Mouse (Mus musculus): Measurements from ENCODE around the gene Cpm. TPM values are rescaled to one million over a fixed set of nuclear protein-coding genes. Genes with fewer than 3 reads are reported as not detected.

The Cpm gene
- polyA plus RNA-seq, 2 experiments, result 3.9 to 9.1 TPM

DNA sequence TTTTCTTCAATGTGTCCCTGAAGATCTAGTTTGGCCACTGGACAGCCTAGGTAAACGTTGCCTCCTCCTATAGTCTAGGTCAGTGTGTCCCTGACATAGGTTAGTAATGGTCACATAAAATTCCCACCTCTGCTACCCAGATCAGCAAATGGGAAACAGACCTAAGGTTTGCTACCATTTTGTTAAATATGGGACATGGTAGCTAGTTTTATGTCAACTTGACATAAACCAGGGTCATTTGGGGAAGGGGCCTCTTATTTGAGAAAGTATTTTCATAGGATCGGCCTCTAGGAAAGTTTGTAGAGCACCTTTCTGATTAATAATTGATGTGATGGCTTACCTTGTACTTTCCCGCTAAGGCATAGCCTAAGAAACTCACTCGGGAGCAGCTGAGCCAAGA, 8.8 kb upstream of the Cpm start:
- ATAC-seq (ENCODE audit: insufficient read depth), result no peak
- WGBS (ENCODE audit: insufficient replicate concordance), result 68% methylated on average over 4 of the region's 4 CpGs
- H3K36me3 ChIP-seq (replicated peaks; ENCODE audit: control insufficient read depth, insufficient read depth, low read depth), result no peaks in the 10 kb centered on the region
- H3K4me2 ChIP-seq (ENCODE audit: low read depth), result no peak overlapping the region
- no peaks in the 10 kb centered on the region for H3K9me3 ChIP-seq (ENCODE audit: control insufficient read depth, low read length)
- H3K4me1 ChIP-seq (replicated peaks; ENCODE audit: control insufficient read depth in 2 of 2, insufficient read depth in 2 of 2, low read length in 1 of 2), result no peaks in the 10 kb centered on the region
- no peak for DNase-seq (ENCODE audit: low read depth in 3 of 3, low spot score in 3 of 3)
- no peaks in the 10 kb centered on the region for H3K27me3 ChIP-seq (ENCODE audit: control insufficient read depth, insufficient read depth, low read length)
- no peak overlapping the region for H3K4me3 ChIP-seq (ENCODE audit: insufficient read depth in 1 of 2, low read depth in 2 of 2, low read length in 2 of 2)
- H3K27ac ChIP-seq, result no peak overlapping the region
- H3K9ac ChIP-seq (replicated peaks), result no peak overlapping the region
- TF ChIP-seq CTCF (IDR thresholded peaks at IDR 0.05; ENCODE audit: low read depth), result no peak
- no peak for TF ChIP-seq EP300 (IDR thresholded peaks at IDR 0.05; ENCODE audit: low read depth)

DNA sequence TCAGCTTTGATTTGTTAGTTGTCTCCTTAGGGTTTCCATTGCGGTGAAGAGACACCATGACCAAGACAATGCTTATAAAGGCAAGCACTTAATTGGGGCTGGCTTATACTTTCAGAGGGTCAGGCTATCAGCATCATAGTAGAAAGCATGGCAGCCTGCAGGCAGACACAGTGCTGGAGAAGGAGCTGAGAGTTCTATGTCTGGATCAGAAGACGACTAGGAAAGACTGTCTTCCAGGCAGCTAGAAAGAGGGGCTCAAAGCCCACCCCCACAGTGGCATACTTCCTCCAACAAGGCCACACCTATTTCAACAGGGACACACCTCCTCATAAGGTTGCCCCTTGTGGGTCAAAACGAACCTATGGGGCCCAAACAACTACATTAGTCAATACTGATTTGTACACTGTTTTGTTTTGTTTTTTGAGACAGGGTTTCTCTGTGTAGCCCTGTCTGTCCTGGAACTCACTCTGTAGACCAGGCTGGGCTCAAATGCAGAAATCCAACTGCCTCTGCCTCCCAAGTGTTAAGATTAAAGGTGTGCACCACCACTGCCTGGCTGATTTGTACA, 8.3 kb upstream of the Cpm start:
- TF ChIP-seq CTCF (IDR thresholded peaks at IDR 0.05; ENCODE audit: low read depth), result no peak
- TF ChIP-seq EP300 (IDR thresholded peaks at IDR 0.05; ENCODE audit: low read depth), result no peak
- 45% methylated on average over 3 of the region's 3 CpGs for WGBS (ENCODE audit: insufficient replicate concordance)
- no peaks in the 10 kb centered on the region for H3K36me3 ChIP-seq (replicated peaks; ENCODE audit: control insufficient read depth, insufficient read depth, low read depth)
- no peaks in the 10 kb centered on the region for H3K9me3 ChIP-seq (ENCODE audit: control insufficient read depth, low read length)
- ATAC-seq (ENCODE audit: insufficient read depth), result no peak
- H3K9ac ChIP-seq (replicated peaks), result no peak overlapping the region
- no peaks in the 10 kb centered on the region for H3K27me3 ChIP-seq (ENCODE audit: control insufficient read depth, insufficient read depth, low read length)
- no peak overlapping the region for H3K4me3 ChIP-seq (ENCODE audit: insufficient read depth in 1 of 2, low read depth in 2 of 2, low read length in 2 of 2)
- H3K4me1 ChIP-seq (replicated peaks; ENCODE audit: control insufficient read depth in 2 of 2, insufficient read depth in 2 of 2, low read length in 1 of 2), result no peaks in the 10 kb centered on the region
- no peak overlapping the region for H3K4me2 ChIP-seq (ENCODE audit: low read depth)
- no peak for DNase-seq (ENCODE audit: low read depth in 3 of 3, low spot score in 3 of 3)
- no peak overlapping the region for H3K27ac ChIP-seq

DNA sequence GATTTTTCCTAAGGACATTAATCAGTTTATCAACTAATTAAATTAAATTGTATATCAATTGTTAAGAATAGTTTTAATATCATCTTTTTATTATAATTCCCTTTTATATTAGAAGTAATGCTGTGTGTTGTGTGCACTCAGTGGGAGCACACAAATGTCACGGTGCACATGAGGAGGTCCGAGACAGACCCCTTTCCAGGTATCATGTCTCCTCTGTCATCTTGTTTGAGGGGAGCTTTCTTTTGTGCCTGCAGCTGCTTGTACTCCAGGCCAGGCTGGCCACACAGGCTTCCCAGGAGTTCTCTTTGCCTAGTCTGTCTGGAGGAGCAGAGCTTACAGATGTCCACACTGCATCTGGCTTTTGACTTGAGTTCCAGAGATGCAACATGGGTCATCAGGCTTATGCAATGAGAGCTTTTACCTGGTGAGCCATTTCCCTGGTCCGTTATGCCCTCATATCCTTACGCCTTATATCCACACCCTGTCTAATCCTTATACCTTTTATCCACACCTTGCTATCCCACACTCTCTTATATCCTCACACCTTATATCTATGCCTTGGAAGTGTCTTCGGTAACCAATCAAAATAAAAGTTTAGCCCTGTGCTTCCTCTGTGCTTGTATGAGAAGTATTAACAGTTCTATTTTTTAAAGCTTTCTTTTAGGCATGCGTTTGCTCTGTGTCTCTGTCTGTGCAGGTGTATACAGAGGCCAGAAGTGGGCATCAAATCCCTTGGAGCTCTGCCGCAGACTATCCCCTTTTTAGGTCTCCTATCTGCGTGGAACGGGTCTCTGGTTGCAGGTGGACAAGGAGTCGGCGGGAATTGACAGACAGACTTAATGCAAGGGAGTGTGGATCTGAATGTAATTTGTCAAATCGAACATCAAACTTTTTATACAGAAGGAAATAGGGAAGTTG, 7.4 kb upstream of the Cpm start:
- H3K36me3 ChIP-seq (replicated peaks; ENCODE audit: control insufficient read depth, insufficient read depth, low read depth), result no peaks in the 10 kb centered on the region
- WGBS (ENCODE audit: insufficient replicate concordance), result 71% methylated on average over 12 of the region's 12 CpGs
- DNase-seq (ENCODE audit: low read depth in 3 of 3, low spot score in 3 of 3) (no peak), ATAC-seq (ENCODE audit: insufficient read depth) (no peak)
- H3K27me3 ChIP-seq (ENCODE audit: control insufficient read depth, insufficient read depth, low read length), result no peaks in the 10 kb centered on the region
- H3K27ac ChIP-seq, result no peak overlapping the region
- H3K9me3 ChIP-seq (ENCODE audit: control insufficient read depth, low read length), result no peaks in the 10 kb centered on the region
- no peak for TF ChIP-seq CTCF (IDR thresholded peaks at IDR 0.05; ENCODE audit: low read depth)
- no peak for TF ChIP-seq EP300 (IDR thresholded peaks at IDR 0.05; ENCODE audit: low read depth)
- no peak overlapping the region for H3K4me2 ChIP-seq (ENCODE audit: low read depth)
- H3K9ac ChIP-seq (replicated peaks), result no peak overlapping the region
- H3K4me1 ChIP-seq (replicated peaks; ENCODE audit: control insufficient read depth in 2 of 2, insufficient read depth in 2 of 2, low read length in 1 of 2), result no peaks in the 10 kb centered on the region
- H3K4me3 ChIP-seq (ENCODE audit: insufficient read depth in 1 of 2, low read depth in 2 of 2, low read length in 2 of 2), result no peak overlapping the region

GRCm38 (mm10) chr10:117623358-117623757, 5.9 kb upstream of the Cpm start:
- H3K27me3 ChIP-seq (ENCODE audit: control insufficient read depth, insufficient read depth, low read length), result peaks cover 14% of the 10 kb centered on the region
- no peaks in the 10 kb centered on the region for H3K4me1 ChIP-seq (replicated peaks; ENCODE audit: control insufficient read depth in 2 of 2, insufficient read depth in 2 of 2, low read length in 1 of 2)
- ATAC-seq (ENCODE audit: insufficient read depth) (no peak), DNase-seq (ENCODE audit: low read depth in 3 of 3, low spot score in 3 of 3) (no peak)
- H3K27ac ChIP-seq, result no peak overlapping the region
- TF ChIP-seq EP300 (IDR thresholded peaks at IDR 0.05; ENCODE audit: low read depth) (no peak), CTCF (IDR thresholded peaks at IDR 0.05; ENCODE audit: low read depth) (no peak)
- no peak overlapping the region for H3K4me3 ChIP-seq (ENCODE audit: insufficient read depth in 1 of 2, low read depth in 2 of 2, low read length in 2 of 2)
- no peak overlapping the region for H3K4me2 ChIP-seq (ENCODE audit: low read depth)
- no peak overlapping the region for H3K9ac ChIP-seq (replicated peaks)
- no peaks in the 10 kb centered on the region for H3K36me3 ChIP-seq (replicated peaks; ENCODE audit: control insufficient read depth, insufficient read depth, low read depth)
- no peaks in the 10 kb centered on the region for H3K9me3 ChIP-seq (ENCODE audit: control insufficient read depth, low read length)

GRCm38 (mm10) chr10:117624222-117624621, 5.1 kb upstream of the Cpm start:
- WGBS (ENCODE audit: insufficient replicate concordance), result 29% methylated on average over 3 of the region's 3 CpGs
- DNase-seq (ENCODE audit: low read depth in 3 of 3, low spot score in 3 of 3) (no peak), ATAC-seq (ENCODE audit: insufficient read depth) (no peak)
- H3K27ac ChIP-seq, result no peak overlapping the region
- H3K4me3 ChIP-seq (ENCODE audit: insufficient read depth in 1 of 2, low read depth in 2 of 2, low read length in 2 of 2), result no peak overlapping the region
- H3K4me1 ChIP-seq (replicated peaks; ENCODE audit: control insufficient read depth in 2 of 2, insufficient read depth in 2 of 2, low read length in 1 of 2), result no peaks in the 10 kb centered on the region
- no peak overlapping the region for H3K9ac ChIP-seq (replicated peaks)
- no peaks in the 10 kb centered on the region for H3K36me3 ChIP-seq (replicated peaks; ENCODE audit: control insufficient read depth, insufficient read depth, low read depth)
- no peaks in the 10 kb centered on the region for H3K9me3 ChIP-seq (ENCODE audit: control insufficient read depth, low read length)
- H3K27me3 ChIP-seq (ENCODE audit: control insufficient read depth, insufficient read depth, low read length), result peaks cover 23% of the 10 kb centered on the region
- H3K4me2 ChIP-seq (ENCODE audit: low read depth), result no peak overlapping the region
- no peak for TF ChIP-seq CTCF (IDR thresholded peaks at IDR 0.05; ENCODE audit: low read depth)
- TF ChIP-seq EP300 (IDR thresholded peaks at IDR 0.05; ENCODE audit: low read depth), result no peak

Data from liver, embryonic 14.5 days (tissue).